Mouse (Mus musculus): ENCODE measurements around the gene Tnfaip8l1.

Tnfaip8l1 gene

DNA sequence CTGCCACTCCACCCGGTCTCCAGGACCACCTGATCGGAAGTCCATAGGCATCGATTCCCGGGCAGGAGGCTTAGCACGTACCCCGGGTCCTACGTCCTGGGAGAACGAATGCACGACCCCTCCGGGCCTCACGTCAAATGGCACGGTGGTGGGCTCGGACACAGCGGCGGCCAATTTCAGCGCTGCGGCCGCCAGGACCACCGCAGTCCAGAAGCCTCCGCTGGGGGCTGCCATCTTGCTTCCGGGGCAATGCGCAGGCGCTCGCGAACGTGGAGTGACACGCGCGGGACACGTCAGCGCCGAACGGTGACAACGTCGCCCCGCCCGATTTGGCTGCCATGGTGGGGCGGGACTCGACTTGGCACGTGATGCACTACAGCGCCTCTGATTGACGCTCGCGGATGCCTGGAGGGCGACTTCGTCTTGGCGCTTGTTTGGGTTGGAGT, 21.4 kb downstream of the Tnfaip8l1 start, which contains the start of gene Mydgf:
Gene Mydgf (minus strand): TSS at position 263 of the 446 bp plus-strand sequence.
- DNase-seq: peak; percentile 89

DNA sequence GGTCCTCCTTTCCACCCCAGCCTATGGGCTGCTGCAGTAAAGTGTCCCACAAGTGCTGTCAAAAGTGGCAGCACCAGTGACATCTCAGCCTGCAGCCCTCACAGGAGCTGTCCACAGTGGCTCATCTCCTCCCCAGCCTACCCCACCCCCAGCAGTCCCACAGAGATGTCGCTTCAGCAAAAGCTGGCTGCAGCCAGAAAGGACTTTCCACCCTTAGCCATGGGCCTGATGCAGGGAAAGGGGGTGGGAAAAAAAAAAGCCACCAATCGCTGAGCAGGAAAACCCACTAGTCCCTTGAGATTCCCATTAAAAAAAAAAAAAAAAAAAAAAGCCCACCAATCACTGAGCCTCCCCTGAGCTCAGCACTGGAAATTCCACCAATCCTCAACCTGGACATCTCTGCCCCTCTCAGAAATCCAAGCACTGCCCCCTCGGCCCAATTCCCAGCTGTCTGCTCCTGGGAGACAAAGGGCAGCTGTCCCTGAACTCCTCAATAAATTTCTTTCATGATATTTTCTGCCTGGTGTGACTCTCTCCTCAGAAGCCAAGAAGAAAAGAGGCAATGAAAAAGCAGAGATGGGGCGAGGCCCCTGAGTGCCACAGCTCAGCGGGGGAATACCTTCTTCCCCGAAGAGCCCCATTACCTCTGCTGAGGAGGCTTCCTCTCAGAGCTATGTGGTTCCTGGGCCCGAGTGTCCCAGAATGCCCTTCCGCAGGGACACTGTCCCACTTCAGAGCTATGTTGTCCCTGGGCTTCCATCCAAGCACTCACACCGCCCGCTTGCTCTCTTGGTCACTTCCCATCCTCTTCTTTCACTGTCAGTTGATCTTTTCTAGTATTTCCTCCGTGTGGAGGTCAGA, 23.2 kb downstream of the Tnfaip8l1 start:
- no peak for DNase-seq

DNA sequence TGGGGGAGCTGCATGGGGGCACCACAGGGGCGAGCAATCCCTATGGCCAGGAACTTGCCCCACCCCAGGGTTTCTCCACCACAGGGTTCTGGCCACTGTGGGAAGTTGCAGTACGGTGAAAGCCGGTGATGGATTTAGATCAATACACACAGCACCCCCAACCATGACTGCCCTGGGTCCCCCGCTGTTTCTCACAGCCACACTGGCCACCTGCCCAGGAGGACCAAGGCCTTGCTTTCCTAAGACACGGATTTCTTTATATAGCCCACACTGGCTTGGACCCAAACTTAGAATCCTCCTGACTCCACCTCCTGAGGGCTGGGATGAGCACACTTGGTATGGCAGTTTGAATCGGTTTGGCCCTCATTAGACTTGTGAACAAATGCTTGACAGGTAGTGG, 29.0 kb downstream of the Tnfaip8l1 start:
- DNase-seq: no peak

DNA sequence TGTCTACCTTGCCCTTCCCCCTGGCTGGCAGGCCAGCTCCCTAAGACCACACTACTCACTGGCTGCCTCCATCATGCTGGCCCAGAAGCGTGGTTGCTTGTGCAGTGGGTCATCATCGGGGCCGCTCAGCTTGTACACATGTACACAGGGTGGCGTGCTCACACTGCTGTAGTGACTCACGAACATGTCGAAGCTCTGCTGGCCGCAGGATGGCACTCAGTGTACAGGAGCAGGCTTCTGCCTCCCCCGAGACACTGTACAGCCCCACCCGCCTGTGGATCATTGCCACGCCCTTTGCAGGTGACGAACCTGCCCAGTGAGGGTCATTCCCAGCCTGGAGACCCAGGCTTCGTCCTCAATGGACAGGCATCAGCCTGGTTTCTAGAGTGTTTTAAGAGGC, 32.1 kb downstream of the Tnfaip8l1 start:
- no peak for DNase-seq

- DNase-seq: no peak
Observed at GRCm38 (mm10) chr17:56194765-56195164, 32.5 kb downstream of the Tnfaip8l1 start.

DNA sequence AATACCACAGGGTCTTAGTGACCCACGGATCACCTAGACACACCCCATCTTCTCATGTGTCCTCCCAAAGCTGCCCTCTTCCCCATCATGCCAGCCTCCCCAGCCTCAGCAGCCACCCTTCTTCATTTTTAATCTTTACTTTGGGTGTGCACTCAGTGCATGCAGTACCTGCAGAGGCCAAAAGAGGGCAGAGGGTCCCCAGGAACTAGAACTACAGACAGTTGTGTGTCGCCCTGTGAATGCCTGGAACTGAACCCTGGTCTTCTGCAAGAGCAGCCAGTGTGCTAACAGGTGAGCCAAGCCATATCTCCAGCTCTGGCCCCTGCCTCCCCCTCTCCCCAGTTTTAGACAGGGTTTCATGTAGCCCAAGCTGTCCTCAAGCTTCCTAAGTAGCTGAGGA, 34.6 kb downstream of the Tnfaip8l1 start:
- DNase-seq: no peak

GRCm38 (mm10) chr17:56200586-56200985, 38.3 kb downstream of the Tnfaip8l1 start:
- no peak for DNase-seq

DNA sequence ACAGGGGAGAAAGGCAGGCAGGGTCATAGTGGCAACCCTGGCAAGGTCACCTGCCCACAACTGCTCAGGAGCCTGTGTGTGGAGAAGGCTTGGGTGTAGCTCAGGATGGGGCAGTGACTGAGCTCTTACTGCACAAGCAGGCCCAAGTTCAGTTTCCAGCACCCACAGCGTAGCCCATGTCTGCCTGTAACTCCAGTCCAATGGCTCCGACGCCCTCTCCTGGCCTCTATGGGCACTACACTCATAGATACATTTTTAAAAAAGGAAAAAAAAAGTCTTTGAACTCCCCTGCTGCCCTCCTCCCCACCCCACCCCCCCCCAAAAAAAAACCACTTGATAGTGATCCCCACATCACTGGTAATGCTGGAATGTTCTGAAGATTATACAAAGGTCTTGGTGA, 39.4 kb downstream of the Tnfaip8l1 start:
- no peak for DNase-seq

GRCm38 (mm10) chr17:56202476-56202875, 40.2 kb downstream of the Tnfaip8l1 start:
- DNase-seq: no peak

DNA sequence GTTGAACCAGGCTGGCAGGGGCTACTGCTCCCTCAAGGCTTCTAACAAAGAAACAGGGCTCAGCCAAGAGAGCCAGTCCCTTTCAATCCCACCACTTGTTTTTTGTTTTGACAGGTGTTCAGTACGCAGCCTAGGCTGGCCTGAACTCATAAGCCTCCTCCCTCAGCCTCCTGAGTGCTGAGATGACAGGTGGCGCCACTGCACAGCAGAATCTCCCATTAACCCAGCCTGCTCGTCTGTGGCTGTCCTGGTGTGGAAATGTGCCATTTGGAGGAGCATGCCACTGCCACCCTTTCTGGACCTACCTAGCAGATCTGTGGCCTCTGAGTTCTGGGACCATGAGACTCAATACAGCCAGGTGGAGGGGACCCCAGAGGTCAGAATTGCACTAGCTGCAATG, 41.5 kb downstream of the Tnfaip8l1 start:
- no peak for DNase-seq

GRCm38 (mm10) chr17:56206276-56206884, 44.1 kb downstream of the Tnfaip8l1 start:
- no peak for DNase-seq

GRCm38 (mm10) chr17:56206986-56207674, 44.9 kb downstream of the Tnfaip8l1 start:
- DNase-seq: no peak

GRCm38 (mm10) chr17:56207963-56208530, 45.8 kb downstream of the Tnfaip8l1 start:
- no peak for DNase-seq

GRCm38 (mm10) chr17:56208821-56209220, 46.5 kb downstream of the Tnfaip8l1 start:
- no peak for DNase-seq

DNA sequence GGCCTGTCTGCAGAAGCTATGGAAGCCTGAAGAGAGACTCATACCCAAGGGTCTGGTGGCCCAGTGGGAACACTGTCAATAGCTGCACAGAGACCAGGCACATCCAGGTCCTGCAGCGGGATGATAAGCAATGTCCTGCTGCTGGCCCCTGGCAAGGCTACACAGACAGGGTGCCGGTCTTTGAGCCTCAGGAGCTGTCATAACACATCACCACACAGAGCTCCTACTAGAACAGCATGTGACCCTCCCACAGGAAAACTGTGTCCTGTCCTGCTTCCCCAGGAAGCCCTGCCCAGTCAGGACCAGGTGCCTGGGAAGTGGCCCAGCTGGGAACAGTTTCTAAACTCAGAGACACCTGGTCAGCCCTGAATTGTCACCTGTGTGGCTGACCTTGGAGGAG, 48.8 kb downstream of the Tnfaip8l1 start:
- DNase-seq: no peak

GRCm38 (mm10) chr17:56212676-56213075, 50.4 kb downstream of the Tnfaip8l1 start:
- DNase-seq: no peak

- DNase-seq: no peak
Observed at GRCm38 (mm10) chr17:56214229-56214628, 52.0 kb downstream of the Tnfaip8l1 start.

GRCm38 (mm10) chr17:56217670-56218069, 55.4 kb downstream of the Tnfaip8l1 start:
- DNase-seq: peak in 1 of 2 experiments; percentile 25

- DNase-seq: peak; percentile 78 to 86
Observed at GRCm38 (mm10) chr17:56218377-56219191, 56.3 kb downstream of the Tnfaip8l1 start, which contains the start of gene Dpp9. Gene Dpp9 (minus strand): TSS chr17:56218905.

GRCm38 (mm10) chr17:56219251-56219650, 57.0 kb downstream of the Tnfaip8l1 start:
- no peak for DNase-seq

DNA sequence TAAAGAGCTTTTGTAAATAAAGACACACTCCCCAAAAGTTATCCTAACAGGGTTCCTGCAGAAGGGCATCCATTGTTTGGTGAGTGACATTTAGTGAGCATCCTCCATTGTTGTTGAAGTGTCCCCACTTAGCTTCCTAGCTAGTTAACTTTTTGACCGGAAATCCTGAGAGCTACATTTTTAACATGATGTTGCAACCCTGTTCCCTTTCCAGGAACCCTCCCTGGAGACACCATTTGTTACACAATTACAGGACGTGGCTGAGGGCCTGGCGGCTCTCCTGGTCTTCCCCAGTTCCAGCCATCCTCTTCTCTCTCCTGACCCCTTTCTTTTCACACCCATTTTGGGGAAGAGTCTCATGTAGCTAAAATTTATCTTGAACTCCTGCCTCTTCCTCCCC, 57.5 kb downstream of the Tnfaip8l1 start:
- DNase-seq: no peak

All from thymus, adult 18-20 months (tissue).